ENCODE assay signal across 16 mouse cellular contexts in genomic region chr4:59681383-59681782, GRCm38 (mm10).
"Had no signal": no experiment of that assay in that cellular context is flagged by ENCODE, and none has a peak within 500 bp of the region (broad histone marks: within the 10 kb centered on the region; RNA-seq: fewer than 3 reads in every experiment).

No protein-coding gene starts in this region.

- H3K4me2 ChIP-seq: intestine, embryonic 15.5 days; kidney, embryonic 15.5 days; limb, embryonic 12.5 days; lung, embryonic 15.5 days; neural tube, embryonic 15.5 days had no signal

- DNase-seq: kidney, postnatal 25 days; layer of hippocampus, postnatal 36 days; lung, postnatal 14 days; midbrain, embryonic 14.5 days; right cerebral cortex, adult 18-20 months; right cerebral cortex, postnatal 25 days; spleen, adult 18-20 months; thymus, adult 18-20 months; thymus, postnatal 14 days had no signal

- H3K27ac ChIP-seq: intestine, embryonic 15.5 days; limb, embryonic 12.5 days; lung, embryonic 15.5 days; midbrain, embryonic 10.5 days; neural tube, embryonic 15.5 days had no signal

- H3K9ac ChIP-seq: intestine, embryonic 15.5 days; kidney, embryonic 15.5 days; limb, embryonic 12.5 days; lung, embryonic 15.5 days; neural tube, embryonic 15.5 days had no signal

- H3K9me3 ChIP-seq: intestine, embryonic 15.5 days; kidney, embryonic 15.5 days; limb, embryonic 12.5 days; lung, embryonic 15.5 days; midbrain, embryonic 10.5 days; neural tube, embryonic 15.5 days had no signal

- H3K36me3 ChIP-seq: intestine, embryonic 15.5 days; kidney, embryonic 15.5 days; limb, embryonic 12.5 days; lung, embryonic 15.5 days; midbrain, embryonic 10.5 days; neural tube, embryonic 15.5 days had no signal

- H3K4me3 ChIP-seq: intestine, embryonic 15.5 days; kidney, embryonic 15.5 days; limb, embryonic 12.5 days; lung, embryonic 15.5 days; midbrain, embryonic 10.5 days; myocyte; neural tube, embryonic 15.5 days had no signal

- ATAC-seq: intestine, embryonic 15.5 days had no signal

- H3K27me3 ChIP-seq: intestine, embryonic 15.5 days; kidney, embryonic 15.5 days; limb, embryonic 12.5 days; lung, embryonic 15.5 days; neural tube, embryonic 15.5 days had no signal

- H3K4me1 ChIP-seq: lung, embryonic 15.5 days had no signal
